Mouse (Mus musculus) testis, adult 2 months (tissue): Measurements from ENCODE around the gene Creb3l4.

Experiments used
- CTCF ChIP-seq: fragments of 200-500 bp; IDR thresholded peaks from 2 replicates; pipeline ENCODE4 v1.5.1; 2012; ENCODE audit warnings: low read depth, mild to moderate bottlenecking, inconsistent platforms, low read length, moderate library complexity; ENCODE audit not compliant: control insufficient read depth, insufficient read depth, insufficient replicate concordance
- POLR2A ChIP-seq: fragments of 200-500 bp; IDR thresholded peaks from 2 replicates; pipeline ENCODE4 v1.6.1; 2012; ENCODE audit warnings: low read depth, mild to moderate bottlenecking, inconsistent platforms, low read length, moderate library complexity; ENCODE audit not compliant: control insufficient read depth

DNA sequence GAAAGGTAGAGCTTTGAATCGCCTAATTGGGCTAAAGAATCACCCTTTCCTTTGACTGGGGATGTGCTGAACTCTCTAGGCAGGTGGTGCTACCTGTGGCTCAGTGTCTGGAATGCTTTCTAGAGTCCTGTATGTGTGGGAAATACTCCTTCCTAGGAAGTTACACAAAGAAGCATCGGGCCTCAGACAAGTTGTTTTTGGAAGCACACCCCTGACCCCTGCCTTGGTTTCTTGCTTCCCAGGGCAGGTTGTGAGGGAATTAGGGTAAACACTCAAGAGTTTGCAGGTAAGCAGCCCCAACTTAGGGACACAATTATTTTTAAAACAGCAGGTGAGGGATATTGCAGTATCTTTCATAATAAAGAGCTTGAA lies 11.9 kb upstream of the Creb3l4 start:
- TF ChIP-seq CTCF (no peak), POLR2A (no peak)
